Mouse (Mus musculus) T-cell, adult 2 months (primary cell): ENCODE data around the gene Lhx8.

Experiments
- DNase-seq: peaks from one replicate; pipeline ENCODE4 v3.0.0; 2022; ENCODE audit warnings: low spot score

Lhx8 gene

GRCm38 (mm10) chr3:154330181-154331002, at the start of gene Lhx8:
TSS of gene Lhx8 (minus strand) at chr3:154330659.
- no peak for DNase-seq

DNA sequence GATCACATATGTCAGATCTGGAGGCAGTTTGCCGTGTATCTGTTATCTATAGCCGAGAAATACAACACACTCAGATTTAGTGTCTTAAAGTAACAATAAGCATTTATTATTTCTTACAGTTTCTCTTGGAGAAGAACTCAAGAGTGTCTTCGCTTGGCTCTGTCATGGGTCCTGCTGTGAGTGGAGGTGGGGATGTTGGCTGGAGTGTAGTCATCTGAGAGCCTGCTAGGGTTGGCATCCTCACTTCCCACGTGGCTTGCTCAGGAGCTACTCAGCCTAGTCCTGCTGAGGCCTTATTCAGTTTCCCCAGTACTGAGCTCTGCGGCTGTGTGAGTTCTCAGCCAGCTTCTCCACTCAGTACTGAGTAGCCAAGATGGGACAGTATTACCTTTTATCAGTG, 43.1 kb upstream of the Lhx8 start:
- DNase-seq = no peak

- no peak for DNase-seq
Observed at GRCm38 (mm10) chr3:154372688-154373087, 42.2 kb upstream of the Lhx8 start.

GRCm38 (mm10) chr3:154367327-154367726, 36.9 kb upstream of the Lhx8 start:
- DNase-seq = no peak

DNA sequence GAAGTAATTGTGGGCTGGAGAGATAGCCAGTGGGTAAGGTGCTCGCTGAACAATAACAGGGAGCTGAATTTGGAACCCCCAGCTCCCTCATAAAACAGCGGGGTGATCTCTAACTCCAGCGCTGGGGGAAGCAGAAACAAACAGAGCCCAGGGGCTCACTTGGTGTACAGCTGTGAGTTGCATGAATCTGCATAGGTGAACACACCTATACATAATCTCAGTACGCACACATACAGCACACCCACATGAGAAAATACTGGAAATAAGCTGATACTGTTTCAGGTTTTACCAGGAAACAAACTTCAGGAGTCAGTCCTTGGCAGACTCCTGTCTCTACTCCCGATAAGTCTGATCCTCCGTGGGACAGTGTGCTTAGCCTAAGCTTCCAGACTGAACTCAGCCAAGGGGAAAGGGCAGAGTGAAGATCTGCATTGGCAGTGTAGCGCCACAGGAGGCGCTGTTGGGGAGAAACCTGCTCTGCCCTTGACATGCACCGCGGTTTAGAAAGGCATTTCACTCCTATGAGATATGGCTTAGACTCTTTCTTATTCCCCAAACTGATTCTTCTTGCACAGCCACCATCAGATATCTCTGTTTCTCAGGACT, 34.2 kb upstream of the Lhx8 start:
- DNase-seq = no peak

GRCm38 (mm10) chr3:154363507-154363906, 33.0 kb upstream of the Lhx8 start:
- no peak for DNase-seq

DNA sequence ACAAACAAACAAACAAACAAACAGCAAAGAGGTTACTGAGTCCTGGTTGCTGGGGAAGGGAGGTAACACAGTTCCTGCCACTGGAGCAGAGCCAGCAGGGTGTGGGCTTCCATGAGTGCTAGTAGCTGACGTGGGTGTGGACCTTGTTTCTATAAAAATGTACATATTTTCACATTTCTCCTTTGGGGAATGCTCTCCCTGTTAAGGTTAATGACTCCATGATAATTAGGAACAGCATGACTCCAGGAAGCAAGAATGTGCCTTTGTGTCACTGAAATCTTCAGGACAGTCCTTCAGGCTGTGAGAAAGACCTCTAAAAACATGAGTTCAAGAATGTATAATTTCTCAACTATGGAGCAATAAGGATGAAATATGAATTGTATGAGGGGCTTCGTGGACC, 28.8 kb upstream of the Lhx8 start:
- DNase-seq = no peak

DNA sequence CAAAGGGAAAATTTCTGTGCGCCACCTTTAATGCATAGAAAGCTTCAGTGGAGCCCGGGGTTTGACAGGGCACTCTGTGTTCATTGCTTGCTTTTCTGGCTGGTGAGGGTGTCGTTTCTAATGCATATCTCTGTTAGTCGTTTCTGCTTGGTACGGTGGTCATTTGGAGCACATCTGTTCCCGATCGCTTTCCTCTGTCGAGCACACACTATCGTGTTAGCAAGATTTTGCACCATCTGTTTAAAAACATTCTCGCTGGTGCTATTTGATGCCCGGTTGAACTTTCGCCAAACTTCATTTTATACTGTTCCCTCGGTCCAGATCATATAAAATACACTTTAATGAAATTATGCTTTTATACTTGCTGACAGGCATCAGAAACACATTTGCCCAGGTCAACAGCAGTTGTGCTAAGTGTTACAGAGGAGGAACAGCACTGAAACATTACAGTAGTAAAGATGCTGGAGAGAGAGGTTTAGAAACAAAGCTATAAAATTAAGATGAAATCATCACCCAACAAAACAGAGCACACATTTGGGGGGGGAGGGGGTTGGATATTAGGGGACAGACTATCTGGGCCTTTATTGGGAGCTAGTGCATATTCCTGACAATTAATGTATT, 9.9 kb upstream of the Lhx8 start:
- no peak for DNase-seq

- no peak for DNase-seq
Observed at GRCm38 (mm10) chr3:154339649-154340260, 9.3 kb upstream of the Lhx8 start.

- no peak for DNase-seq
Observed at GRCm38 (mm10) chr3:154334806-154335205, 4.3 kb upstream of the Lhx8 start.

DNA sequence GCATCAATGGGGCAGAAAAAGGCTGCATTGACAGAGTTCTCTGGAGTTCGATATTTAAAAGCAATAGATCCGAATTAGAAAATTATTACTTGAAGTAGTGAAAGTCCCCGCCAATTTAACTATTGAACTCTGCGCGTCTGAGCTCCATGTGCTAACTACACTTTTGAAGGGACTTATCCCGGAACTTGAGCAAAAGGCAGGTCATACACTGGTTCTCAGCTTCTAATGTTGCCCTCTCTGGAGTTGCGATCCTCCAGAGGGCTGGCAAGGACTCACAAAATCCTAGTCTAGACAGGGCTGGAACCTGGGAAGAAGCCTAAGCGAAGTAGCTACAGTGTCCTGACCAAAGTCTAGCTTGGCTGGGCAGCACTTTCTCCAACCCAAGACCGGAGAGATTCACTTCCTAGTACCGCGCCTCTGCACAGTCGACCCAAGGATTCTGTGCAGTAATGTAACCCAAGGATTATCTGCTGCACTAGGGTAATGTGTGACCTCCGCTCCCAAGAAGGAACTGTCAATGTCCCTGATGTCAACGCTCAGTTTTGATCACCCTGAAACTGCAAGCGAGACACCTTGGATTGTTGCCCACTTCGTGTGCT, 3.0 kb upstream of the Lhx8 start:
- DNase-seq = no peak

- no peak for DNase-seq
Observed at GRCm38 (mm10) chr3:154332941-154333340, 2.5 kb upstream of the Lhx8 start.

DNA sequence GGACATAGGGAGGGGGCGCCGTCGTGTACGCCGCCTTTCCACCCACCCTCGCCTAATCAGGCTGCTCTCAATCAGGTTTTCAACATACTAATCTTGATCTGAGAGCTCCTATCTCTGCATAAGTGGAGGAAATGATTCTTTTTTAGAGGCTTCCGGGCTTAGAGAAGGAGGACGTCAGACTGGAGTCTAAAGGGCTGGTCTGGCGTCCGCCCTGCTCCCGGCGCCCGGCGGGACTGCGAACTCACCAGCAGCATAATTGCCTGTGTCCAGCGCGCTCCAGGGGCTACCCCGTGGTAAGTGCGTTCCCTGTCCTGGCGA, 1.7 kb upstream of the Lhx8 start:
- no peak for DNase-seq

DNA sequence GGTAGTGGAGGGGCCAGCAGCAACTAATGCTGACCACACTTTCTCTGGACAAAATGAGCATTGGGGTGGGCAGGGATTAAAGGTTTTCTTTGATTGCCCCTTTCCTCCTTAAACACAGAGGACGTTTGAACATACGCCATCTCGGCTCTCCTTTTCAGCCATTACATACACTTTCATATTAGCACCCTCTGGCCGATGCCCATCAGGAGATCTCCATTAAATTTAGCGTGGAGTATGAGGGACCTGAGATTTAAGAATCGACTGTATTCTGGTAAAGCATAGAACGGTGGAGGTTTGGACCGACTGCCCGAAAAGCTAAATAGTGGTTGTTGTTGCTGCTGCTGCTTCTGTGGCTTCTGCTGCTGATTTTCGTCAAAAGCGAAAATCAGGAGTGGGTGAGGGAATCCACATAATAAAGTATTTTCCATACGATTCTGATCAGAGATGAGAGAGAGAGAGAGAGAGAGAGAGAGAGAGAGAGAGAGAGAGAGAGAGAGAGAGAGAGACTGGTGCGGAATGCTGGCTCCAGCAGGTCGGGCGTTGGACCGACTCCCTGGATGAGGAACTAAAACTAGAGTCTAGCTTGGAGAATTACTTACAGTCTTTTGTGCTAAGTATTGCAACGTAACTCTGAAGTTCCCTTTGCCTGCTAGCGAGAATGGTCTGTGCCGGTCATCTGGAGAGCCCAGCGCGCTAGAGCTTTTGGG, 1.2 kb upstream of the Lhx8 start:
- no peak for DNase-seq

DNA sequence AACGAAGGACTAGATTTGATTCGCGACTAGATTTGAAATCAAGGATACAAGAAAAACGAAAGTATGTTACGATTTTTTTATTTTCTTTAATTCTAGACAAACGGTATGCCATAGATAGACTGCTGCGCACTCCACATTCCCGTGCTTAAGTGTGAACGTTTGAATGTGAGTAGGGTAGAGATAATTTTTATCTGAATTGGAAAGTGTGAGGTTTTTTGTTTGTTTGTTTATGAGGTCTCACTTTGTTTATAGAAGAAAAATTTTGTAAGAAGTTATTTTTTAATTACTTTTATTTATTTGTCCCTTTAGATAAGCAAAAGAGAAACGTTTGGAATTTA, 513 bp upstream of the Lhx8 start:
- no peak for DNase-seq

- no peak for DNase-seq
Observed at GRCm38 (mm10) chr3:154329323-154330180, 907 bp downstream of the Lhx8 start.

GRCm38 (mm10) chr3:154328721-154329322, 1.6 kb downstream of the Lhx8 start:
- no peak for DNase-seq

GRCm38 (mm10) chr3:154327883-154328720, 2.4 kb downstream of the Lhx8 start:
- DNase-seq = no peak

GRCm38 (mm10) chr3:154327110-154327882, 3.2 kb downstream of the Lhx8 start:
- DNase-seq = no peak
